Mouse (Mus musculus): ENCODE results near the gene Slc38a4. TPM values are rescaled to one million over a fixed set of nuclear protein-coding genes. Genes with fewer than 3 reads are reported as not detected.

Slc38a4 gene
- polyA plus RNA-seq, 1 experiment from 2014 or later = 23.9 TPM

DNA sequence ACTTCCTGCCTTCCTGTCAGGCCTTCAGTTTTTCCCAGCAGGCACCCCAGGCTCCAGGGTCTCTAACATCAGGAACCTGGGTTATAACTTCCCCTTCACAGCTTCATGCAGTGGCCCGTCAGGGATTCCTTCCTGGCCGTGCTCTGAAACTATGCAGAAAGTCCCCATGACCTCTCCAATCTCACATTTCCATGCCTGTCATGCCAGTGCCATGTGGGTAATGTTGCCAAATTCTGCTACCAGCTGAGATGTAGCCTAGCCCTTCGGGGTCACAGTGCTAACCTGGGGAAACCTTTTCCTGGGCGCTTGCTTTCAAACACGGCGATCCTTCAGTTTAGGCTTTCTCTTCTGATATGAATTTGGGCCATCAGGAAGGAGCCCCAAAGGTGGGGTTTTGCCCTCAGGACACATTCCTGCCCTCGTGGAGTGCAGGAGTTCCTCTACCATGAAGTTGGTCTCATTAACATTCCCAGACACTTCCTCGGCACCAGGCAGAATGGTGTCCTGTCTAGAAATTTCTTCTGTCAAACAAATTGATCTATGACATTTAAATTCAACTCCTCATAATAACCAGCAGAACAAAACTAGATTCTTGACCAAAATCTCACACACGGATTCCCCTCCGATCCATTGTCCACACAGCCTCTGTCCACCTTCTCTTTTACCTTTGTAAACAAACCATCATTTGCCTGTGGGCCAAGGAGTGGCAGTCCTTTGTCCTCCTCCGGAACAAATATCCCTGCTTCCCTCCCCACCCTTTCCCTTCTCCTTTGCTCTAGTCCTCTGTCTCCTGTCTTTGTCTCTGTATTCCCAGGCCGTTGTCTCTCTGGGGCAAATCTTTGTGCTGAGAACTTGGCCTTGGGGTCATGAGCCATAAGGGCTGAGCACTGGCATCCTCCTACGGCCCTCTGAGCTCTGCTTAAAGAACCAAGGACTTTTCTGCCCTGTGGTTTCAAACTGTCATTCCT lies 17.4 kb upstream of the Slc38a4 start:
- WGBS = 58% methylated on average over 13 of the region's 13 CpGs
- Histone ChIP-seq H3K4me2 (replicated peaks; ENCODE audit: low read depth, low read length) (no peak overlapping the region), H3K36me3 (ENCODE audit: insufficient read depth, low read length) (no peaks in the 10 kb centered on the region), H3K4me1 (ENCODE audit: insufficient read depth, low read depth, low read length) (no peaks in the 10 kb centered on the region), H3K27ac (ENCODE audit: low read length) (no peak overlapping the region), H3K9me3 (ENCODE audit: low read length) (no peaks in the 10 kb centered on the region), H3K4me3 (ENCODE audit: low read depth, low read length) (no peak overlapping the region), H3K9ac (replicated peaks; ENCODE audit: low read depth) (no peak overlapping the region), H3K27me3 (replicated peaks; ENCODE audit: insufficient read depth, low read length) (no peaks in the 10 kb centered on the region)
- DNase-seq (ENCODE audit: low spot score) (no peak), ATAC-seq (no peak)
- no peak for TF ChIP-seq EP300 (IDR thresholded peaks at IDR 0.05)
- TF ChIP-seq CTCF (IDR thresholded peaks at IDR 0.05) = no peak

DNA sequence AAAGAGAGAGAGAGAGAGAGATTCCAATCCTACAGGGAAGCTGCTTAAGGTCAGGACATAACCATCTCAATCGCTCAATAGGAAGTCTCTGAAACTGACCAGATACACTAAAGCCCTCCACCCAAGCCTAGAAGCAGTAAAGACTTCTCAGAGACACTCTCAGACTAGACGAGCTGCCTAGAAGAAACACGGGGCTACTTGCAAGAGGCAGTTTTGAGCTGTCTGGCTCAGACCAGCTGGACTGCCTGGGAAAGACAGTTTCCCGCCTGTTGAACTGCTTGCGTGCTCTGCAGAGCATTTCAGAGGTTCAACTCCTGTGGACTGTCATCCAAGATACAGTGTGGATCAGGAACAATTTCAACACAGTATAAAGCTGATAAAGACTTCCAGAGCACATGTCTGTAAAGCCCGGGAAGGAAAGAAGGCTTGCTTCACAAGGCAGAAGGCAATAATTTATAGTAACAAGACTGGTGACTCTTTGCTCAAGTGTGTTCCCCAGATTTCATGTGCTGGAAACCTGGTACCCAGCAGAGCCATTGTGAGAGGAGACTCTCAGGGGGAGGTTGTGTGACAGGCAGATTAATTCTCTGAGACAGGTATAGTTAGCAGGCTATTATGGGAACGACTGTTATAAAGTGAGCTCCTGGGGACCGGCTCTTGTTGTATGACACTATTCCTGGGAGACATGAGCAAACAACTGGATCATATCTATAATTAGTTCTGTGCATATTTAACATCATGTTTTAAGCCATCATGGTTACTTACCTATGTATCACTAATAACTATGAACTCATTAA lies 11.8 kb upstream of the Slc38a4 start:
- no peak overlapping the region for H3K4me2 ChIP-seq (replicated peaks; ENCODE audit: low read depth, low read length)
- H3K4me3 ChIP-seq (ENCODE audit: low read depth, low read length) = no peak overlapping the region
- ATAC-seq (peak; percentile 8), DNase-seq (ENCODE audit: low spot score) (peak; percentile 36)
- H3K9me3 ChIP-seq (ENCODE audit: low read length) = no peaks in the 10 kb centered on the region
- H3K36me3 ChIP-seq (ENCODE audit: insufficient read depth, low read length) = no peaks in the 10 kb centered on the region
- H3K27me3 ChIP-seq (replicated peaks; ENCODE audit: insufficient read depth, low read length) = no peaks in the 10 kb centered on the region
- 30% methylated on average over 8 of the region's 8 CpGs for WGBS
- H3K4me1 ChIP-seq (ENCODE audit: insufficient read depth, low read depth, low read length) = no peaks in the 10 kb centered on the region
- TF ChIP-seq CTCF (IDR thresholded peaks at IDR 0.05) (no peak), EP300 (IDR thresholded peaks at IDR 0.05) (no peak)
- no peak overlapping the region for H3K9ac ChIP-seq (replicated peaks; ENCODE audit: low read depth)
- H3K27ac ChIP-seq (ENCODE audit: low read length) = no peak overlapping the region

DNA sequence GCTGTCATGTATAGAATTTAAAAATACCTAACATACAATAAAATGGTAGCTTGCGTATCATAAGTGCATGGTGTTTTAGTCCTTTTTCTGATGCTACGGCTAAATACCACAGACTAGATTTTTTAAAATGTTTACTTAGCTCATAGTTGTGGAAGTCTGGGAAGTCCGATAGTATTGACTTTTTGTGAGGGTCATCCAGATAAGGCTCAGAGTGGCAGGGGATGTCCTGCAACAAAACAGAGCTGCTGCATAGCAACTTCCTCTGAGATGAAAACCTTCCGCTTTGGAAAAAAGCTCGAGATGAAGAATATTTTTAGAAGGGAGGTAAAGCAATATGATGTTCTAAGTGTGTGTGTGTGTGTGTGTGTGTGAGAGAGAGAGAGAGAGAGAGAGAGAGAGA lies 11.2 kb upstream of the Slc38a4 start:
- no peak overlapping the region for H3K27ac ChIP-seq (ENCODE audit: low read length)
- no peak overlapping the region for H3K9ac ChIP-seq (replicated peaks; ENCODE audit: low read depth)
- no peak overlapping the region for H3K4me2 ChIP-seq (replicated peaks; ENCODE audit: low read depth, low read length)
- H3K27me3 ChIP-seq (replicated peaks; ENCODE audit: insufficient read depth, low read length) = no peaks in the 10 kb centered on the region
- 27% methylated on average over 5 of the region's 5 CpGs for WGBS
- no peaks in the 10 kb centered on the region for H3K9me3 ChIP-seq (ENCODE audit: low read length)
- no peak overlapping the region for H3K4me3 ChIP-seq (ENCODE audit: low read depth, low read length)
- TF ChIP-seq EP300 (IDR thresholded peaks at IDR 0.05) = no peak
- no peak for TF ChIP-seq CTCF (IDR thresholded peaks at IDR 0.05)
- DNase-seq (ENCODE audit: low spot score) (no peak), ATAC-seq (no peak)
- no peaks in the 10 kb centered on the region for H3K36me3 ChIP-seq (ENCODE audit: insufficient read depth, low read length)
- no peaks in the 10 kb centered on the region for H3K4me1 ChIP-seq (ENCODE audit: insufficient read depth, low read depth, low read length)

DNA sequence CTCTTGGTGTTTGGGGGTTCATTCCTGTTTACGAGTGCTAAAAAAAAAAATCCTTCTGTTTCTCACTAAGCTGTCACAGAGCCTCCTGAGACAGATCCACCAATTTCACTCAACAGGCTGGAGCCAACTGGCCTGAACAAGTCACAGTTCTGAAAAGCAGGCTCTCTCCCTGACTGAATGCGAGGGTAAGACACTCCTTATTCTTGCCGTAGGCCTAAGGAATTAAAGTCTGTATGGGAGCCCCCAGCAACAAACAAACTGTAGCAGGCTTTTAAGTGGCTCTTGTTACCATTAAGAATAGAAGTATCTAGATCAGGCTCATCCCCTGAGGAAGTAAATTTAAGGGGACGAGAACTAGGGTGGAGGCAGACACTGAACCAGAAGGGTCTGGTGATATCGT lies 7.5 kb upstream of the Slc38a4 start:
- ATAC-seq = no peak

GRCm38 (mm10) chr15:97060973-97061372 lies 5.2 kb upstream of the Slc38a4 start:
- H3K4me3 ChIP-seq (ENCODE audit: low read depth, low read length) = no peak overlapping the region
- DNase-seq (ENCODE audit: low spot score) (no peak), ATAC-seq (no peak)
- no peaks in the 10 kb centered on the region for H3K36me3 ChIP-seq (ENCODE audit: insufficient read depth, low read length)
- H3K9me3 ChIP-seq (ENCODE audit: low read length) = no peaks in the 10 kb centered on the region
- H3K27ac ChIP-seq (ENCODE audit: low read length) = no peak overlapping the region
- H3K4me1 ChIP-seq (ENCODE audit: insufficient read depth, low read depth, low read length) = no peaks in the 10 kb centered on the region
- WGBS = 67% methylated on average over 8 of the region's 8 CpGs
- no peak overlapping the region for H3K9ac ChIP-seq (replicated peaks; ENCODE audit: low read depth)
- no peak overlapping the region for H3K4me2 ChIP-seq (replicated peaks; ENCODE audit: low read depth, low read length)
- H3K27me3 ChIP-seq (replicated peaks; ENCODE audit: insufficient read depth, low read length) = no peaks in the 10 kb centered on the region
- no peak for TF ChIP-seq CTCF (IDR thresholded peaks at IDR 0.05)
- no peak for TF ChIP-seq EP300 (IDR thresholded peaks at IDR 0.05)

More for the DNA sequence above, 7.5 kb upstream of the Slc38a4 start:
- no peaks in the 10 kb centered on the region for H3K4me1 ChIP-seq (ENCODE audit: insufficient read depth, low read depth, low read length)
- no peaks in the 10 kb centered on the region for H3K36me3 ChIP-seq (ENCODE audit: insufficient read depth, low read length)
- no peak overlapping the region for H3K9ac ChIP-seq (replicated peaks; ENCODE audit: low read depth)
- H3K27ac ChIP-seq (ENCODE audit: low read length) = no peak overlapping the region
- WGBS = 92% methylated on average over 5 of the region's 5 CpGs
- DNase-seq (ENCODE audit: low spot score) = no peak
- H3K27me3 ChIP-seq (replicated peaks; ENCODE audit: insufficient read depth, low read length) = no peaks in the 10 kb centered on the region
- H3K9me3 ChIP-seq (ENCODE audit: low read length) = no peaks in the 10 kb centered on the region
- TF ChIP-seq CTCF (IDR thresholded peaks at IDR 0.05) (no peak), EP300 (IDR thresholded peaks at IDR 0.05) (no peak)
- H3K4me2 ChIP-seq (replicated peaks; ENCODE audit: low read depth, low read length) = no peak overlapping the region
- no peak overlapping the region for H3K4me3 ChIP-seq (ENCODE audit: low read depth, low read length)

DNA sequence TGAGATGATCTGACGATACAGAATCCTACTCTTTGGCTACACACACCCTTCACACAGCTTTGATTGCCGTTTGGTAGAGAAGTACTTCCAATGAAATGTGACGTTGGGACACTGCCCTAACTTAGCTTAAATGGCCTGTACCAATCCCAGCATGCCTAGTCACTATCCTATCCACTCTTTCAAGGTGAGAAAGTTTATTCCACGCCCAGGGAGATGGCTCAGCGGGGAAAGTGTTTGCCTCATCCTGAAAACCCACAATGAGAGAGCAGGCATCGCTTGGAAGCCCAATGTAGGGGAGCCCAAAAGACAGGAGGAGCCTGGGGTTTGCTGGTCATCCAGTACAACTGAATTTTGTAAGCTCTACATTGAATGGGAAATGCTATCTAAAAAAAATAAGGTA lies 4.8 kb upstream of the Slc38a4 start:
- TF ChIP-seq EP300 (IDR thresholded peaks at IDR 0.05) (no peak), CTCF (IDR thresholded peaks at IDR 0.05) (no peak)
- ATAC-seq = no peak
- Histone ChIP-seq H3K36me3 (ENCODE audit: insufficient read depth, low read length) (no peaks in the 10 kb centered on the region), H3K4me3 (ENCODE audit: low read depth, low read length) (no peak overlapping the region), H3K27ac (ENCODE audit: low read length) (no peak overlapping the region), H3K27me3 (replicated peaks; ENCODE audit: insufficient read depth, low read length) (no peaks in the 10 kb centered on the region), H3K9me3 (ENCODE audit: low read length) (no peaks in the 10 kb centered on the region), H3K4me1 (ENCODE audit: insufficient read depth, low read depth, low read length) (no peaks in the 10 kb centered on the region), H3K4me2 (replicated peaks; ENCODE audit: low read depth, low read length) (no peak overlapping the region), H3K9ac (replicated peaks; ENCODE audit: low read depth) (no peak overlapping the region)
- no peak for DNase-seq (ENCODE audit: low spot score)
- WGBS = 93% methylated on average over 6 of the region's 6 CpGs
